Mouse (Mus musculus) adrenal gland, adult 2 months (tissue): ENCODE data around the gene Agpat1. TPM values are rescaled to one million over a fixed set of nuclear protein-coding genes. Genes with fewer than 3 reads are reported as not detected.
A peak's percentile ranks its signal among the peaks of the same experiment; 100 is the strongest.

ENCODE experiments used
- DNase-seq: peaks from one replicate; pipeline ENCODE4 v3.0.0; 2021
- polyA plus RNA-seq: library from polyadenylated mRNA; depleted of rRNA; stranded (reverse); fragments of >200 nt; gene quantifications from 2 replicates; pipeline ENCODE4 v1.2.3, GENCODE M21; 2012
- total RNA-seq, 2 experiments: library from RNA; stranded (reverse); gene quantifications; 2 replicates each; pipeline ENCODE4 v1.2.3; 2021

Agpat1 gene
- total and polyA plus RNA-seq, 3 experiments, result 113 to 286 (median 118) TPM

DNA sequence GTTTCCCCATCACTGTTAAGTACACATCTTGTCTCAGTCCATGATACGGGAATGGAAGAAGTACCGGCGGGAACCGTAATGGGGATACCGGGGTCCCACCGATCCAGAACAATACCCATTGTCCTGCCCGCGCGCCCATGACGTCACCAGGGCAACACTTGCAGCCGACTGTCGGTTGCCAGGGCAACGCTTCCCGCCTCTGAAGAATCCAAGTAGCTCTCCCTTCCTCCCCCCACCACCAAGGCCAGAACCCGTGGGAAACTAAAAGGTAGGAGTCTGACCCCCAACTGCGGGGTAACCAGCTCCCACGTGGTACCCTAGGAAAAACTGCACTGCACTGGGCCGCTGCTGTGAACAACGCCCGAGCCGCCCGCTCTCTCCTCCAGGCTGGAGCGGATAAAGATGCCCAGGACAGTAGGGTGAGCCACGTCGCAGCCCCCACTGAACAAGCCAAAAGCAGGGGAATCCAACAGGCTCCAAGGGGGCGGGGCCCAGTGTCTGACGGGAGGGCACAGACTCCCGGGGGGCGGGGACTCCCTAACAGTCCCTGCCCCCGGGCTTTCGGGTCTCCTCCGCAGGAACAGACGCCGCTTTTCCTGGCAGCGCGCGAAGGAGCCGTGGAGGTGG is 17.2 kb upstream of the Agpat1 start:
- DNase-seq, result peak; percentile 83

GRCm38 (mm10) chr17:34587423-34587811 is 16.6 kb upstream of the Agpat1 start:
- peak; percentile 99 for DNase-seq

DNA sequence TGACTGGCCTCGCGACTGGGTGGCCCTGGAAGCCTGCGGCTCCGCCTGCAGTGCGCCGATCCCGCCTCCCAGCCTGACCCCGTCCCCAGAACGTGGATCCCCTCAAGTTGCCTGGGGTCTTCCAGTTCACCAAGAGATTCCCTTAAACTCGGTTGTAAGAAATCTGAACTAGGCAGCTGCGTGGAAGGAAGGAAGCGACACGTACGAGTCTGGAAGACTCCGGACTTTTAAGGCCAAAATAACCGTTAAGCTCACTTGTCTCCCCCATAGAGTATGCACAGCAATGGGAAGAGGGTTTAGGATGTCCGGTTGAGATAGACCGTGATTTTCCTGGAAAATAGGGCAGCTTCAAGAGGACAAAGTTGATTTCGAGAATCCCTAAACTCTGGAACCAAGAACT is 16.2 kb upstream of the Agpat1 start:
- no peak for DNase-seq

DNA sequence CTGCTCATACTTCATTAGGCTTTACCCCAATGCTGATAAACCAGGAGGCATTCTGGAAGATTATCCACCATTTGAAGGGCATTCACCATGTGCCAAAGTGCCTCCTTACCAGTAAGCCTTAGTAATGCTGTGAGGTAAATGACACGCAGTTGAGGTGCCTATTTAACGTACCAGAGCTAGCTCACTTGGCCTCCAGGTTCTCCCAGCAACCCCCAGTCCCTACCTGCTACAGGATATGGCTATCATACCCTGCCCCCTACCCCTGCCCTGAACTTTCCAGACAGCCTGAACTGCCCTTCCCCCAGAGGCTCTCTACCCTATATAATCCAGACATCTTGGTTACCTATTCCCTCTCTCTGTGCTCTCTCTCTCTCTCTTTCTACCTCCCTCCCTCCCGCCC is 15.3 kb upstream of the Agpat1 start:
- DNase-seq, result no peak

DNA sequence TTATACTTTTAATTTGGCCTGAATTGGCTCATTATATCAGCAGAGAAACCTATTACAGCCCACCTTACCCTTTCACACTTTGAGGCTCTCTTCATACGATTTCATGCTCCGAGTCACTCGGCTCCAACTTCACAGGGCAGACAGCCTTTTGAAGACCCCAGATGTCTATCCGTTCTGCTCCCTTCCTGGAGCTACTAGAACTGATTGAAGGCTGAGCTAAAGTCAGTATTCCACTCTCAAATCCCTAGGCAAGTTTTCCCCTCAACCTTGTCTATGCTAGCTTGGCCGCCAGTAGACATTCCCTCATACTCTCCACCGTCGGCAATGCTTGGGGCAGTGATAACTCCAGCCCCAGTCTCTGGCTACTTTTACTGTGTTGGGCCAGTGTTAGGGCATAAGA is 14.9 kb upstream of the Agpat1 start:
- DNase-seq, result no peak

GRCm38 (mm10) chr17:34589681-34590101 is 14.4 kb upstream of the Agpat1 start, which contains the start of gene Gpsm3:
Gpsm3 (plus strand) TSS chr17:34589806.
- DNase-seq, result peak; percentile 54

DNA sequence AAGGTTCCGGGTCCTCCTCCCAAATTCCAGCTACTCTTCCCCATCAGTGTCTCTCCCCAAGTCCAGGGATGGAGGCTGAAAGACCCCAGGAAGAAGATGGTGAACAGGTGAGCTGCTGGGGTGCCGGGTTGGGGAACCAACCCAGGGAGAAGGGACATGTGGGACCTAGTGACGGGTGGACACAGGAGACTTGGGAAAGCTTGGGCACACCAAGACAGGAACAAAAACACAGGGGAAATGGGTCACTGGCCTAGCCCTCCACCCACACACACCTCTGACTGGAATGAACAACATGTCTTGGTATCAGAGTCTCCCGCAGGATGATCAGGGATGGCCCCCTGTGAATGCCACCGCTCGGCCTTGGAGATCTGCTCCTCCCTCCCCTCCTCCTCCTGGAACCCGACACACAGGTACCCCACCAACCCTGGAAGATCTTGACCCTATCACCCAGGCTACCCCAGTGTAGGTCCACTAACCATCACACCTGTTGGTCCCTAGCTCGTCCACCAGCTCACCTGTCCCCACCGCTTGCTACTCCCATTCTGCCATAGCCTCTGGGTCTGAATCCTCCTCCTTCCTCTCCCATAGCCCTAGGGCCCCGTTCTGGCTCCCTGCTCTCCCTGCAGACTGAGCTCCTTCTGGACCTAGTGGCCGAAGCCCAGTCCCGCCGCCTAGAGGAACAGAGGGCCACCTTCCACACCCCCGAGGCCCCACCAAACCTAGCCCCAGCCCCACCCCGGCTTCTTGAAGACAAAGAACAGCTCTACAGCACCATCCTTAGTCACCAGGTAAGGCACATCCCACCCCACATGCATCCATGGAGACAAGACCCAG is 13.7 kb upstream of the Agpat1 start:
- DNase-seq, result no peak

GRCm38 (mm10) chr17:34591029-34591993 is 12.8 kb upstream of the Agpat1 start, which contains the start of gene Pbx2:
Pbx2 (plus strand) TSS chr17:34591266.
- no peak for DNase-seq

DNA sequence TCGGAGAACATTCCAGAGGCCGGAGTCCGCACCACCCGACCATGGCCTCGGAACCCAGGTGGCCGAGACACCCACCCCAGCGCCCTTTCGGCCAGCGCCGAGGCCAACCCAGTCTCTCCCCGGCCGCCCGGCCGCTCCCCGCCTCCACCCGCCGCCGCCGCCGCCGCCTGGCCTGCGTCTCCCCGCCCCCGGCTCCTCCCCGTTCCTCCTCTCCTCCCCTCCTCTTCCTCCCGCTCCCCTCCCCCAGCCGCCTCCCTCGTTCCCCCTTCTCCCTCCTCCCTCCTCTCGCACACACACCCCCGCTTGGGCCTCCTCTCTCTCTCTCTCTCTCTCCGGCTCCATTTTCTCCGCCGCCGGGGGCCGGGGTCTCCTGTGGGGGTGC is 12.1 kb upstream of the Agpat1 start:
- peak; percentile 94 for DNase-seq

DNA sequence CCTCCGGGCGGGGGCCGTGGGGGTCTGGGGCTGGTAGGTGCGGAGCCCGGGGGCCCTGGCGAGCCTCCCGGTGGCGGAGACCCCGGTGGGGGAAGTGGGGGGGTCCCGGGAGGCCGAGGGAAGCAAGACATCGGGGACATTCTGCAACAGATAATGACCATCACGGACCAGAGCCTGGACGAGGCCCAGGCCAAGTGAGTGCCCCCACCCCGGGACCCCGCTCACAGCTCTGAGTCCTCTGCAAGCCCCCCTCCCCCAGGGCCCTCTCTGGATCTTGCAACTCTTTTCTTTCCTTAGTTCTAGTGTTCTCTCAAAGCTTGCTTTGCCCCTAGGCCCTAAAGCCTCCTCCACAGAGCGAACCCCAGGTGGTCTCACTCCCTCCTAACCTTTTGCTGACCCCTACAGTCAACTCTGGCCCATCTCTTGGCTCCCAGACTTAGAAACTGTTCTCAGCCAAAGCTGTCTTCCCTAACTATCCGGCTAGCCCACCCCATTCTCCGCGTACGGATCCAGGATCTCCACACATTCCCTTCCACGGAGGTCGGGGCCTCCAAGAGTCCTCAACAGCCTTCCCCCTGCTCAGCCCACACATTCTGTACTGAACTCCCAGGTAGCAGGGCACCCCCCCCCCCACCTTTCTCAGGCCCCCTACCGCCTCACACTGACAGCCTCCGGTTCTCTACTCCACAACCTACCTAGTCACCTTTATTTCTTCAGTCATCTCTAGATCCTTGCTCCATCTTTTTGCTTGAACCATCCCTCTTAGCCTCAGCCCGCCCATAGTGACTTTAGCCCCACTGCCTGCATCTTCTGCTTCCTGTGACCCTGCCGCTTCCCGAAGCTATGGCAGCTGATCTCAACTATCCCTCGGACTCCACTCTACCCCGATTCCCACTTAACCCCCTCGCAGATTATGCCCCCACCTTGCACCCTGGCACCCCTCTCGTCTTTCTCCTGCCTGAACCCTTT is 11.2 kb upstream of the Agpat1 start:
- DNase-seq, result peak; percentile 45

- DNase-seq, result no peak
Measured at GRCm38 (mm10) chr17:34593752-34594525, 10.1 kb upstream of the Agpat1 start.

- DNase-seq, result no peak
Measured at GRCm38 (mm10) chr17:34596098-34596497, 8.0 kb upstream of the Agpat1 start.

GRCm38 (mm10) chr17:34597566-34598095 is 6.4 kb upstream of the Agpat1 start, which contains the start of gene Ager:
Ager (plus strand) TSS chr17:34597862.
- no peak for DNase-seq

- no peak for DNase-seq
Measured at GRCm38 (mm10) chr17:34599891-34600290, 4.2 kb upstream of the Agpat1 start.

DNA sequence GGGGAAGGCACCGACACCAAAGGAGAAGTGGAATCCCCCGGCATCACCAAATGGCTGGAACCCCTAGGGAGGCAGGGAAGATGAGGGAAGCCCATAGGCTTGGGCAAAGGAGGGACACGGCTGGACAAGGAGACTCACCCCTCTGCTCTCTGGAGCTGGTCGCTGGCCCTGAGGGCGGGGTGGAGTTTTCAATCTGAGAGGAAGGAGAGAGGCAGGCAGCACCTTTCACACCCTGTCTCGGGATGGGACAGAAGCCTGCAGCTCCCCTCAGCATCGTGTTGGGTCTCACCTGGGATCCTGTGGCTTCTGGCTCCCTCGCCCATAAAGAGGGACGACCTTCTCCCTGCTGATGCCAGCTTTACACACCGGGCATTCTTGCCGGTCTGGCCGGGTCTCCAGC is 2.3 kb upstream of the Agpat1 start:
- no peak for DNase-seq

GRCm38 (mm10) chr17:34603375-34604060 is 544 bp upstream of the Agpat1 start, which contains the start of gene Rnf5:
Rnf5 (minus strand) TSS chr17:34603690.
- peak; percentile 97 for DNase-seq

- peak; percentile 83 for DNase-seq
Measured at GRCm38 (mm10) chr17:34604511-34605237, 612 bp downstream of the Agpat1 start.

DNA sequence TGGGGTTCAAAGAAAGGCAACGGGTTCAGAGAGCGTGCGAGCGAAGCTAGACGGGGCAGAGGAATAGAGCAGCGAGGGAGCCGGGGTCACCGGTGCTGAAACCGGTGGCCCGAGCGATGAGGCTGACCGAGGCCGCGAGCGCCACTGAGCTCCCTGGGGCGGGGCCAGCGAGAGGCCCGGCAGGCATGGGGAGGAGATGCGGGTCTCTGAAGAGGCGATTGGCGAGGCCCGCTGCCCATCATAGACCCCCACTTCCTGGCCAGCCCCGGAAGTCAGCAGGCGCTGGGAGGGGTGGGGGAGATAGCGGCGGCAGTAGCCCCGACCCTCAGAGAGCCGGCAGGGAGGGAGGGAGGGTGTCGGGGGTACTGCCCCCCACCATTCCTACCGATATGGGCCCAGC is 1.5 kb downstream of the Agpat1 start:
- peak; percentile 98 for DNase-seq
